Mouse (Mus musculus): ENCODE measurements around the gene Haspin.

Gene Haspin

GRCm38 (mm10) chr11:73137591-73138501, at the start of gene Haspin:
Gene Haspin (minus strand): TSS chr11:73138294.
- DNase-seq (ENCODE audit: low spot score in 2 of 2), result peak; percentile 92 to 95

GRCm38 (mm10) chr11:73187231-73187630, 49.1 kb upstream of the Haspin start:
- DNase-seq (ENCODE audit: low spot score in 2 of 2), result no peak

GRCm38 (mm10) chr11:73185872-73186615, 48.0 kb upstream of the Haspin start:
- no peak for DNase-seq (ENCODE audit: low spot score in 2 of 2)

GRCm38 (mm10) chr11:73177895-73178294, 39.8 kb upstream of the Haspin start:
- no peak for DNase-seq (ENCODE audit: low spot score in 2 of 2)

GRCm38 (mm10) chr11:73177509-73177875, 39.4 kb upstream of the Haspin start:
- DNase-seq (ENCODE audit: low spot score in 2 of 2), result peak in 1 of 2 experiments; percentile 62

- DNase-seq (ENCODE audit: low spot score in 2 of 2), result peak; percentile 93 to 97
Observed at GRCm38 (mm10) chr11:73176608-73177508, 38.8 kb upstream of the Haspin start, which contains the start of the genes Emc6 and Tax1bp3. Gene Emc6 (minus strand): TSS chr11:73177037. Gene Tax1bp3 (plus strand): TSS chr11:73177083.

GRCm38 (mm10) chr11:73176186-73176585, 38.1 kb upstream of the Haspin start:
- no peak for DNase-seq (ENCODE audit: low spot score in 2 of 2)

- DNase-seq (ENCODE audit: low spot score in 2 of 2), result no peak
Observed at GRCm38 (mm10) chr11:73175612-73176011, 37.5 kb upstream of the Haspin start.

GRCm38 (mm10) chr11:73172186-73172585, 34.1 kb upstream of the Haspin start:
- DNase-seq (ENCODE audit: low spot score in 2 of 2), result no peak

- peak; percentile 28 to 76 for DNase-seq (ENCODE audit: low spot score in 2 of 2)
Observed at GRCm38 (mm10) chr11:73169231-73169630, 31.1 kb upstream of the Haspin start.

- DNase-seq (ENCODE audit: low spot score in 2 of 2), result no peak
Observed at GRCm38 (mm10) chr11:73168576-73168975, 30.5 kb upstream of the Haspin start.

- DNase-seq (ENCODE audit: low spot score in 2 of 2), result no peak
Observed at GRCm38 (mm10) chr11:73168071-73168470, 30.0 kb upstream of the Haspin start.

- no peak for DNase-seq (ENCODE audit: low spot score in 2 of 2)
Observed at GRCm38 (mm10) chr11:73162284-73162683, 24.2 kb upstream of the Haspin start.

- DNase-seq (ENCODE audit: low spot score in 2 of 2), result no peak
Observed at GRCm38 (mm10) chr11:73161616-73162015, 23.5 kb upstream of the Haspin start.

GRCm38 (mm10) chr11:73160811-73161200, 22.7 kb upstream of the Haspin start:
- DNase-seq (ENCODE audit: low spot score in 2 of 2), result no peak

- no peak for DNase-seq (ENCODE audit: low spot score in 2 of 2)
Observed at GRCm38 (mm10) chr11:73159957-73160810, 22.1 kb upstream of the Haspin start, which contains the start of gene P2rx5. Gene P2rx5 (plus strand): TSS chr11:73160421.

GRCm38 (mm10) chr11:73155071-73155470, 17.0 kb upstream of the Haspin start:
- no peak for DNase-seq (ENCODE audit: low spot score in 2 of 2)

- DNase-seq (ENCODE audit: low spot score in 2 of 2), result no peak
Observed at GRCm38 (mm10) chr11:73148209-73148608, 10.1 kb upstream of the Haspin start.

- no peak for DNase-seq (ENCODE audit: low spot score in 2 of 2)
Observed at GRCm38 (mm10) chr11:73146975-73147365, 8.9 kb upstream of the Haspin start.

Data from spleen, postnatal 10 days (tissue).